Comparison of ENCODE assay signal across 7 mouse cellular contexts in genomic region chr3:26331177-26332061, GRCm38 (mm10). TPM values are rescaled to one million over a fixed set of nuclear protein-coding genes. Genes with fewer than 3 reads are reported as not detected.
DNase-seq lines count a peak whose midpoint lies in the region; ATAC-seq and TF ChIP-seq lines count a peak whose summit lies in the region.

No protein-coding gene starts in this region.

- H3K27me3 ChIP-seq in lung, embryonic 14.5 days (ENCODE audit: insufficient read depth, low read length) = peaks cover 44% of the 10 kb centered on the region

- peak overlapping the region; percentile 76 for H3K4me2 ChIP-seq in lung, embryonic 14.5 days

- under 1% methylated on average over 60 of the region's 60 CpGs for WGBS in lung, embryonic 14.5 days

- peak; percentile 32; the same call in 1 of the 2 replicates for TF ChIP-seq CTCF in lung, embryonic 14.5 days (IDR thresholded peaks at IDR 0.05; ENCODE audit: low read depth)

- H3K36me3 ChIP-seq in lung, embryonic 14.5 days (ENCODE audit: insufficient read depth) = no peaks in the 10 kb centered on the region

- H3K4me1 ChIP-seq in lung, embryonic 14.5 days (ENCODE audit: insufficient read depth) = no peaks in the 10 kb centered on the region; the same call in 1 of the 2 replicates

- peak overlapping the region; percentile 44 for H3K9ac ChIP-seq in lung, embryonic 14.5 days

- peak; percentile 81 for ATAC-seq in lung, embryonic 14.5 days (ENCODE audit: insufficient read depth)
- ATAC-seq in inflammation-experienced regulatory T-cells, adult 6 months = no peak

- no peaks in the 10 kb centered on the region for H3K9me3 ChIP-seq in lung, embryonic 14.5 days (ENCODE audit: low read depth, low read length)

- DNase-seq in lung, embryonic 14.5 days = peak; percentile 52
- no peak for DNase-seq in lung, postnatal 14 days
- DNase-seq in cerebellum, postnatal 25 days = peak; percentile 52 to 59
- DNase-seq in frontal cortex, postnatal 10 days (ENCODE audit: low spot score in 2 of 2) = peak; percentile 37 to 72
- DNase-seq in left cerebral cortex, adult 8-10 months (ENCODE audit: low spot score in 2 of 2) = peak; percentile 53 to 59
- peak; percentile 71 for DNase-seq in neural tube, embryonic 10.5 days (ENCODE audit: extremely low spot score, low spot score)

- H3K4me3 ChIP-seq in lung, embryonic 14.5 days (ENCODE audit: low read depth, low read length) = peak overlapping the region; percentile 46

- H3K27ac ChIP-seq in lung, embryonic 14.5 days (ENCODE audit: low read depth) = no peak overlapping the region

RNA-seq across cellular contexts. Expression of gene Nlgn1, which starts 0.8 kb away (rescaled TPM):
- polyA plus RNA-seq in lung, embryonic 14.5 days (2014; fragmentation: Nextera tagmentation; extraction: Ambion mirVana) = 1.3 and 1.6 TPM in 2 replicates
- 100 to 1,000 TPM in 3 of 4 experiments, 10 to 100 TPM in 1; 98.5 to 112 (median 106) TPM for total RNA-seq in left cerebral cortex, adult 8-10 months (2022)
- under 1 TPM in 2 of 3 experiments, not detected in 1; 0.04 to 0.09 TPM for polyA plus RNA-seq in inflammation-experienced regulatory T-cells, adult 6 months (2017; shearing (Covaris generic))
